Mouse (Mus musculus): ENCODE measurements around the gene Pkd1l1.

Gene Pkd1l1

DNA sequence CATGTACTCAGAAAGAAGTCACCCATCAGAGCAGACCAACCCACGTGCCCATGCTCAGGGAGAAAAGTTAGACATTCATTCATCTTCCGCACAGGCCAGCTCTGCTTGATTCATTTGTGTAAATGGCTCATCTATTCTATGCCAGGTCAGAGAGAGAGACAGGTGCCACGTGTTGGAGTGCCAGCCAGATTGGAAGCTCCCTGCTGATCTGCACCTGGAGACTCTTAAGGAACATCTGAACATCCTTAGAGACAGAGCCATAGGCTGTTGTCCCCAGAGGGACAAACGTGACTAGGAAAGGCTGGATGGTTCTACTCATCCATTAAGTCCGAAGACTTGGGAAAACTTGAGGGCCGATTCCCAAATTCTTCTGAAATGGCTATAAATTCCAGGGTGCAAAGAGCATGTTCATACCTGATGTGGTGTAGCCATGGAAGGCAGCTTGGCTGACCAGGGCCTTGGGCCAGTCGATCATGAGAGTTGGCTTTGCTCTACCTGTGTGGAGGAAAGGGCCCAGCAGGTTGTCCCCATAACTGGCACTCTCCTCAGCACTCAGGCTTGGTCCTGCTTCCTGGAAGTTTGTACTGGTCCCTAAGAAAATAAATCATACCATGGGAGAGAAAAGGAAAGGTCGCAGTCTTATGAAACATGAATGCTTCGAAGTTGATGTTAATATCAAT, 36.5 kb downstream of the Pkd1l1 start:
- DNase-seq = no peak

DNA sequence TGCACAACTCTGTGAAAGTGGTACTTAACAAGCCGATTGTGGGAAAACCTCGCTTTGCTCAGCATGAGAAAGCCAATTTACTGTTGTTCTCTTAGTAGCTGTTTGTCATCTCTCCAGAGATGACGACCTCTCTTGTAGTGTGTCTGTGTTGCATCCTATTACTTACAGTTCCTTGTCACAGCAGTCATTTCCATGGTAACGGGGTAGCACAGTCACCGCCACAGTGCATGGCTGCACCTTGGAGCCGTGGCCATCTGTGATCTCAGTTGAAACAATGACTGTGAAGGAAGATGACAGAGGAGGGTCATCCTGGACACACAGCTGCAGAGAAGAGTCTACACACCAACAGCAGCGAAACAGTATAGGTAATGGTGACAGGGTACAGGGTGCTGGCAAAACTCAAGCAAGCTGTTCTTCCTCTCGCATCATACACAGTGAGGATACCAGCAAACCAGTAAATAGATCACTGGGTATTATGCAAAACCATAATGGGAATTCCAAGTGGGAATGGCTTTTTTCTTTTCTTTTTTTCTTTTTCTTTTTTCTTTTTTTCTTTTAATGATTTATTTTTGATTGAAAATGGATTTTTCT, 56.9 kb downstream of the Pkd1l1 start:
- DNase-seq = no peak

DNA sequence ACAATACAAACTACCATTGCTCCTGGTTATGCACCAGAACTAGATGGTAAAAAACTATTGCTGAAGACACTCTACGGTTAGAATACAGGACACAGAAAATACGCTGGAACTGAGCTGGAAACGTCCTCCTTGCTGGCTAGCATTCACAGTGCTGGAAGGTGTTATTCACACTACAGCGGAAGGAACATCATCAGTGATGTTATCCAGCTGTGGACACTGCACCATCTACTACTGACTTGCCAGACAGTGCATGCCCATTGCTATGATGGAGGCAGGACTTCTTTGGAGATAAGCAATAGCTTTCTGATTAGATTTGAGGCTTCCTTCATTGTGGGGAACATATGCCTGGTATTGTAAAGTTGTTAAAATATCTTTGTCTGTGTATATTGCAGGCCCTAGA, 90.3 kb downstream of the Pkd1l1 start:
- DNase-seq = no peak

- no peak for DNase-seq
Measured at GRCm38 (mm10) chr11:8881521-8881920, 91.5 kb downstream of the Pkd1l1 start.

DNA sequence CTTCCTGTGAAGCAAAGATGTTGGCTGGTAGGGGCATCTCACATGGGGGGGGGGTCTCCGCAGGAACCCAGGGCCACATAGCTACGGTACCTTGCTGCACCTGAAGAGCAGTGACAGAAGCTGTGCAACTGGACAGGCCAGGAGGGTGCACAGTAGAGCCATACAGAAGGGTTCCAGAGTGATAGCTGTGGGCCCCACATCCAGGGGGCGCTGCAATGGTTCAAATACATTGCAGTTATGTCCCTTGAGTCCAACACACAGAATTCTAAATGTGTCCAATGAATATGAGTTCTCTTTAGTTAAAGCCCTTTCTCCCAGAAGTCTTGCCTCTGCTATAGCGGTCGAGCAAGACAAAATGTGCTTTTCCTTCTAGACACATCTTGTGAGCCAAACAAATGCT, 103.0 kb downstream of the Pkd1l1 start:
- no peak for DNase-seq

DNA sequence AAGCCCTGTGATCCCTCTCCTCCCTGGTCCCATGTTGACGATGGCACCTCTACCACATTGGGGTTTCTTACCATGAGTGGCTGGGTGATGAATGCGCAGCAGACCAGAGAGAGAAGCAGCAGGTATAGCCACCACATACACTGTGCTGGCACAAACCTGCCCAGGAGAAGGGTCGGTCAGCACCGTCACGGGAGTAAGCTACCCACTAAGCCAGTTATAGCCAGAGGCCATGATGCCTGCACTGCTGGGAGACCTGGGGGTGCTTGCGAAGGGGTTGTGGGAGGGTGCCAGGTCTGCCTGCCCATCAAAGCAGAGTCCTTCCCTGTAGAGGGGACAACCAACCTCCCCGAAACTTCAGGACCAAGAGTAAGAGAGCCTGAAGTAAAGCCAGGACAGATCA, 107.0 kb downstream of the Pkd1l1 start:
- DNase-seq = no peak

- peak; percentile 28 for DNase-seq
Measured at GRCm38 (mm10) chr11:8863955-8864675, 109.0 kb downstream of the Pkd1l1 start.

DNA sequence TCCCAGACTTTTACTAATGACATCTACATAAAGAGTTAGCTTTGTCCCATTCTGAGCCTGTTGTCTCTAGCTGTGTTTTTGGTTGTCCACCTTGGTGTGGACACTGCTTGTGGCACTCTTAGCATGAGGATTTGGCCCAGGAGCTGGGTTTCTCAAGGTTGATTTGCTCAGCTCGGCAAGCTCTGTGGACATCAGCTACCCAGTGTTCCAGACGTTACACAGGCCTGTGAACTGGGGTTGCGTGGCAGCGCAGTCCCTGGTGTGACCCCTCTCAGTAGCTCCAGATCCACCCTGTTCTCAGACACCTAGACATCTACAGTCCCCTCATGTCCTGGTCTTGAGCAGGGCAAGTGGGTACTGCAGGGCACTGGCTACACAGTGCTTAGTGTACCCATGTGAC, 110.6 kb downstream of the Pkd1l1 start:
- DNase-seq = no peak

DNA sequence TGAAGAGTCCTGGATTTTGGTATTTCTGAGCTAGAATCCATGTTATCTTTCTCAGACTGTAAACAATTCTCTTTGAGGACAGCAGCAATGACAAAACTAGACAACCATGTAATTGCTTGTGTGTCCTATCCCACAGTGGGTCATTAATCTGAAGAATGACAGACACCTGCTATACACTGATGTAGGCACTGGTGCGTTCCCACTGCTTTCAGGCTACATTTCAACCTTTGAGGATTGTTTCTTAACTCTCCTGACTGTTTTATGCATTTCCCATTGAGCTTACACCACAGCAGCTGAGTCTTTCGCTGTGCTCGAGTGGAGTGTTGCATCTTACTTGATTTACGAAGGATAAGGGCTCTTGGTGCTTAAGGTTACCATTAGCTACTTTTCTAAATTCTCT, 111.1 kb downstream of the Pkd1l1 start:
- DNase-seq = no peak

DNA sequence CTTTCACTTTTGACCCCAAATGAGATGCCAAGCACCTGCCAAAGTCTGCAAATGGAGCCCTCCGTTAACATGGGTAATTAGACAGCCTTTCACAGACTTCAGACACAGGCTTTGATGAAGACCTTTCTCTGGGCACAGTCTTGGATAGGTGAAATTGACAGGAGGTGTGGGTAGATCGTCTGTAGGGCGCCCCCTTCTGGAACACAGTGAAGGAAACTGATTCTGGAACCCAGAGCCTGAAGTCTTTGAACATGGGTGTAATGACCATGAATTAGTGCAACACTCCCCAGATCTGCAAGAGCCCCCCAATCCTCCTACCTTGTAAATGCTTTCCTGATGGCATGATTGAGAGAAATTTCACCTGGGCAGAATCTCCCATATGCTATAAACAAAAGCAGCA, 112.2 kb downstream of the Pkd1l1 start:
- DNase-seq = no peak

DNA sequence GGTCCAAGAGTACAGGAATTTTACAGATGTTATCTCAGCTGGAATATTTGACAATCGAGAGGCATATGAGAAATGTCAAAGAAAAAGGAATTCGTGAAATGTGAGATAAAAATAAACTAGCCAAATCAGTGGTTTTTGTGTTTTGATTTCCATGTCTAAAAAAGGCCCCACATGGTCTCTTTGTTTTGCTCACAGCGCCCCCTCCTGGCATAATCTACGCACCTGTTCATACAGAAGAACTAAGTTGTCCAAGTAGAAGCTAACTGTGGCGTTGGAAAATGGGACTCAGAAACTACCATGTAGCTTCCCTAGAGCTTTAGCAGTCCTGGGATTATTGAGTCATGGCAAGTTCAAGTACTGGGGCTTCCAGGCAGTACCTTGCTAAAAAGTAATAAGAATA, 113.2 kb downstream of the Pkd1l1 start:
- peak; percentile 78 for DNase-seq

DNA sequence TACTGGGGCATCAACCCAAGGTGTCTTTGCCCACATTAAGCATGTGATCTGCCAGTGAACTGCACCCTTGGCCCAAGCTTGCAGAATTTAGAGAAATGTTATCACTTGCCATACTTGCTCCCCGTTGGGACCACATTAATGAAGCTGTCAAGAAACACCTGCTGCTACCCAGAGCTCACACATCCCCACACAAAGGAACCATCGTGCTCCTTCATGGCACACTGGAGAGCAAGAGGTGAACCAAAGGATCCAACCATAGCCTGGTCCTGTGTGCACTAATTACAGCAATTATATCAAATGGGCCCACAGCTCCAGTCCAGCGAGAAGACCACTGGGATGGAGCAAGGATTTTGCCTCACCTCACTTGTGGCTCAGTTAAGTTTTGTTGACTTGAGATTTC, 114.0 kb downstream of the Pkd1l1 start:
- no peak for DNase-seq

DNA sequence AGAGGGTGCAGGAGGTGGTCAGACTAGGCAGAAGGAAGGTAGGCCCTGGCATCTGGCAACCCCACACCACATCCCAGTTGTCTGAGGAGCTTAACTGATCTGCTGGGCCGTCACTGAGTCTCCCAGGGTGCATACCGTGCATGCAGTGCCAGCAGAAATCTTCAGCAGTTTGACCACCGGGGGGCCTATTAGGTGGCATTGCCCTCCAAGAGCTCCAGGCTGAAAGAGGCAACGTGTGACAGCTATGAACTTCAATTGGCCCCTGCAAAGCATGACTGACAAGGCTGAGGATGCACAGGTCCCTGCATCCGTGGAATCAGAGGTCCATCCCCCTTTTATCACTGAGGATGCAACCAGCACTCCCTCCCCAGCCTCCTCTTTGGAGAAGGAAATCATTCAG, 116.9 kb downstream of the Pkd1l1 start:
- DNase-seq = no peak

DNA sequence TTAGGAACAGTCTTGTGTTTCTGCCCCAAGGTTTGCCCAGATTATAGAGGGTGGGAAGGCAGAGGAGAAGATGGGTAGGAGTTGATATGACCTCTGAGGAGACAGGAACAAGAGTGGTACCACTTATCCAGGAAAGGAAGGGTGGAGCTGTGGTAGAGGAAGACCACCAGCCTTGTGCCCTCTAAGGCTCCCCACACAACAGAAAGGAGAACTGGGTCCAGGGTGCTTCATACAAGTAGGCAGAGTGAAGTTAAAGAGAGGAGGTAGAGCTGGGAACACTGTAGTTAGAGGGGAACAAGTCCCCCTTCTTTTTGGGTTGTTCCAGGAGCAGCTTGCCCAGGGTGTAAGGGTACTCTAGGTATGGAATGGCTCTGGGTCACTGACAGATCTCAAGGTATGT, 125.0 kb downstream of the Pkd1l1 start:
- DNase-seq = no peak

DNA sequence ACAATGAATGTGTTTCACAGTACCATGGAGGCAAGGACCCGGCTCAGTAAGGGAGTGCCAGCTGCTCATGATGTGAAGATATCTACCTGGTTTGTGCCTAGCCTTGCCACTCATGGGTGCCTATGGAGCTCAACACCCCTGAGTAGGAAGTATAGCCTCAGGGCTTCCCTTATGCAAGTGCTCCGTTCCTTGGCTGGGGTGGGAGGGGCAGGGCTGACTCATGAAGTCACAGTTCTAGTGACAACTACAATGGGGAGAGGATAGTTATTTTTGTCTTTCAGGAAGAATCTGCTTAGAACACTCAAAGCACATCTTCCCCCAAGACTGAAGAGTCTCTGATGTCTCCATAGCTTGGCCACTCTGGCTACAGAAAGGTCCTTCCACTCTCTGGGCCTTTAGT, 125.4 kb downstream of the Pkd1l1 start:
- no peak for DNase-seq

- DNase-seq = no peak
Measured at GRCm38 (mm10) chr11:8836176-8836575, 136.9 kb downstream of the Pkd1l1 start.

GRCm38 (mm10) chr11:8834121-8834520, 138.9 kb downstream of the Pkd1l1 start:
- no peak for DNase-seq

DNA sequence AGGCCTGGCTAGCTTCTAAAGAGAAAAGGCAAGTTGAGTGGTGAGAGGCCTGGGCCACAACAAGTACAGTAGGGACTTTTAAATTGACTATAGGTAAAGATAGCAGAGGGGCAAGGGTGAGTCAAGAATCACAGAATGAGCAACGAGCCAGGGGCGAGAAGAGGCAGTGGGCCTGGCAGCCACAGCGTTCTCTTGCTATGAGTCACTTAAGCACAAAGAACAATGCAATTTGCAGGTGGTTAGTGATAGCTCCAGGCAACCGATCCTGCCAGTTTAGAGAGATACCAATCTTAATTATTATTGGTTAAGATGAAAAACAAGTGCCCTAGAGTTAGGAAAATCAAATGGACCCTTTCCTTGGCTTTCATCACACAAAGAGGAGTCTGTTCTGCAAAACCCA, 142.5 kb downstream of the Pkd1l1 start:
- DNase-seq = no peak

GRCm38 (mm10) chr11:8829561-8829960, 143.5 kb downstream of the Pkd1l1 start:
- no peak for DNase-seq

GRCm38 (mm10) chr11:8828836-8829526, 144.1 kb downstream of the Pkd1l1 start:
- DNase-seq = no peak

GRCm38 (mm10) chr11:8826609-8827008, 146.5 kb downstream of the Pkd1l1 start:
- no peak for DNase-seq

- DNase-seq = no peak
Measured at GRCm38 (mm10) chr11:8826046-8826445, 147.0 kb downstream of the Pkd1l1 start.

DNA sequence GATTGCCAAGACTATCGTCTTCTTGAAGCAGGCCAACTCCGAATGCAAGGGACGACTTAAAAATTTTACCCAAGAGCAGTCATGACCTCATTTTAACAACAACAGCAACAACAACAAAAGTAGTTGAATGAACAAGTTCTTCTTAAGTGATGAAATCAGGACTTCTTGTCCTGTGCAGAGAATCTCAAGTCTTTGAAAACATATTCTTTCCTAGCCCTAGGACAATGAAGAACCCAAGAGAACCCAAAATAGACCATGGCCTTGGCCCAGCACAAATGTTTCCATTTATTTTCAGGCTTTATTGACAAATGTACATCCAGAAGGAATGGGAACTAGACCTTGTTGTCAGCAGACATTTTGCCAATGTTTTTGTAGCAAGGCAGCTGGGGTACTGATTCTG, 147.7 kb downstream of the Pkd1l1 start:
- DNase-seq = no peak

- DNase-seq = no peak
Measured at GRCm38 (mm10) chr11:8821403-8821802, 151.7 kb downstream of the Pkd1l1 start.

Measured in right cerebral cortex, postnatal 4 days (tissue).